9 mouse cellular contexts compared by ENCODE assay signal in genomic region chr3:52940832-52941468, GRCm38 (mm10).
A peak's percentile ranks its signal among the peaks of the same experiment; 100 is the strongest.
DNase-seq lines count a peak whose midpoint lies in the region; ATAC-seq and TF ChIP-seq lines count a peak whose summit lies in the region.
"Had no signal": no experiment of that assay in that cellular context is flagged by ENCODE, and none has a peak within 500 bp of the region (broad histone marks: within the 10 kb centered on the region; RNA-seq: fewer than 3 reads in every experiment).

No protein-coding gene starts in this region.

- no peak overlapping the region for H3K27ac ChIP-seq in embryonic facial prominence, embryonic 11.5 days (replicated peaks; ENCODE audit: low read depth, low read length)
- no peak overlapping the region for H3K27ac ChIP-seq in embryonic facial prominence, embryonic 10.5 days (replicated peaks)
- peak overlapping the region; percentile 75 for H3K27ac ChIP-seq in heart, adult 2 months
- no peak overlapping the region for H3K27ac ChIP-seq in limb, embryonic 14.5 days (replicated peaks; ENCODE audit: low read depth, low read length)
- no peak overlapping the region for H3K27ac ChIP-seq in intestine, embryonic 16.5 days (ENCODE audit: low read length)
- H3K27ac ChIP-seq: liver, embryonic 15.5 days had no signal

- H3K4me3 ChIP-seq in embryonic facial prominence, embryonic 11.5 days (ENCODE audit: low read depth, low read length): no peak overlapping the region
- no peak overlapping the region for H3K4me3 ChIP-seq in embryonic facial prominence, embryonic 10.5 days
- H3K4me3 ChIP-seq in heart, adult 2 months: no peak overlapping the region
- no peak overlapping the region for H3K4me3 ChIP-seq in limb, embryonic 14.5 days (replicated peaks; ENCODE audit: low read length)
- H3K4me3 ChIP-seq in intestine, embryonic 16.5 days (ENCODE audit: low read length): no peak overlapping the region
- H3K4me3 ChIP-seq: liver, embryonic 15.5 days had no signal

- DNase-seq in embryonic facial prominence, embryonic 11.5 days (ENCODE audit: low spot score): peak; percentile 30
- no peak for DNase-seq in embryonic facial prominence, embryonic 10.5 days (ENCODE audit: low spot score)
- peak; percentile 58 for DNase-seq in testis, postnatal 10 days (ENCODE audit: low spot score)
- no peak for DNase-seq in testis, postnatal 14 days (ENCODE audit: low spot score)
- peak; percentile 66 to 68 for DNase-seq in heart, adult 2 months
- DNase-seq in limb, embryonic 14.5 days (ENCODE audit: low spot score): peak; percentile 70
- no peak for DNase-seq in spleen, postnatal 10 days (ENCODE audit: low spot score in 2 of 2)

- no peak for ATAC-seq in embryonic facial prominence, embryonic 11.5 days (replicated peaks; ENCODE audit: insufficient number of reproducible peaks, low FRiP score, low TSS enrichment, low read depth)
- peak; percentile 55 for ATAC-seq in limb, embryonic 14.5 days (ENCODE audit: low FRiP score, low read depth)
- no peak for ATAC-seq in intestine, embryonic 16.5 days

- no peaks in the 10 kb centered on the region for H3K79me2 ChIP-seq in heart, adult 2 months (replicated peaks; ENCODE audit: control insufficient read depth, insufficient read depth, low read length)

- no peak overlapping the region for H3K9ac ChIP-seq in embryonic facial prominence, embryonic 11.5 days (replicated peaks; ENCODE audit: low read length)
- H3K9ac ChIP-seq in heart, adult 2 months (ENCODE audit: low read depth, low read length): no peak overlapping the region
- no peak overlapping the region for H3K9ac ChIP-seq in limb, embryonic 14.5 days (ENCODE audit: low read depth, low read length, severe bottlenecking)
- H3K9ac ChIP-seq in intestine, embryonic 16.5 days (ENCODE audit: low read depth, low read length): no peak overlapping the region
- H3K9ac ChIP-seq: liver, embryonic 15.5 days had no signal

- H3K9me3 ChIP-seq in embryonic facial prominence, embryonic 11.5 days (replicated peaks; ENCODE audit: control insufficient read depth, low read length): no peaks in the 10 kb centered on the region
- H3K9me3 ChIP-seq in embryonic facial prominence, embryonic 10.5 days: no peaks in the 10 kb centered on the region
- H3K9me3 ChIP-seq in limb, embryonic 14.5 days (ENCODE audit: control insufficient read depth, low read length): no peaks in the 10 kb centered on the region
- no peaks in the 10 kb centered on the region for H3K9me3 ChIP-seq in intestine, embryonic 16.5 days (ENCODE audit: control insufficient read depth, low read length)
- H3K9me3 ChIP-seq: liver, embryonic 15.5 days had no signal

- H3K27me3 ChIP-seq in embryonic facial prominence, embryonic 11.5 days (ENCODE audit: control insufficient read depth, insufficient read depth, low read length): no peaks in the 10 kb centered on the region
- H3K27me3 ChIP-seq in embryonic facial prominence, embryonic 10.5 days (replicated peaks; ENCODE audit: low read depth, poor library complexity, severe bottlenecking): no peaks in the 10 kb centered on the region
- H3K27me3 ChIP-seq in heart, adult 2 months (ENCODE audit: control insufficient read depth, insufficient read depth, low read length): no peaks in the 10 kb centered on the region
- H3K27me3 ChIP-seq in limb, embryonic 14.5 days (ENCODE audit: control insufficient read depth, insufficient read depth, low read length): no peaks in the 10 kb centered on the region
- H3K27me3 ChIP-seq in intestine, embryonic 16.5 days (replicated peaks; ENCODE audit: control insufficient read depth, insufficient read depth, low read length): no peaks in the 10 kb centered on the region
- H3K27me3 ChIP-seq: liver, embryonic 15.5 days had no signal

- TF ChIP-seq CTCF in heart, adult 2 months (IDR thresholded peaks at IDR 0.05): no peak

- no peaks in the 10 kb centered on the region for H3K36me3 ChIP-seq in embryonic facial prominence, embryonic 11.5 days (replicated peaks; ENCODE audit: control insufficient read depth, insufficient read depth, low read depth, low read length)
- H3K36me3 ChIP-seq in embryonic facial prominence, embryonic 10.5 days (replicated peaks): no peaks in the 10 kb centered on the region
- H3K36me3 ChIP-seq in heart, adult 2 months (ENCODE audit: control insufficient read depth, insufficient read depth, low read length): peaks cover 7% of the 10 kb centered on the region
- H3K36me3 ChIP-seq in limb, embryonic 14.5 days (ENCODE audit: control insufficient read depth, insufficient read depth, low read length): no peaks in the 10 kb centered on the region
- H3K36me3 ChIP-seq in intestine, embryonic 16.5 days (ENCODE audit: control insufficient read depth, insufficient read depth, low read length): no peaks in the 10 kb centered on the region
- H3K36me3 ChIP-seq: liver, embryonic 15.5 days had no signal

- no peaks in the 10 kb centered on the region for H3K4me1 ChIP-seq in embryonic facial prominence, embryonic 11.5 days (ENCODE audit: control insufficient read depth, insufficient read depth, low read length)
- H3K4me1 ChIP-seq in embryonic facial prominence, embryonic 10.5 days: peaks cover 20% of the 10 kb centered on the region
- peaks cover 10% of the 10 kb centered on the region for H3K4me1 ChIP-seq in heart, adult 2 months (ENCODE audit: control insufficient read depth, insufficient read depth, low read length)
- peaks cover 6% of the 10 kb centered on the region for H3K4me1 ChIP-seq in limb, embryonic 14.5 days (ENCODE audit: control insufficient read depth, insufficient read depth, low read length)
- no peaks in the 10 kb centered on the region for H3K4me1 ChIP-seq in intestine, embryonic 16.5 days (ENCODE audit: control insufficient read depth, insufficient read depth, low read length)
- H3K4me1 ChIP-seq: liver, embryonic 15.5 days had no signal

- TF ChIP-seq EP300 in heart, adult 2 months (IDR thresholded peaks at IDR 0.05; ENCODE audit: insufficient read depth, low read depth, low read length): no peak

- no peak overlapping the region for H3K4me2 ChIP-seq in embryonic facial prominence, embryonic 11.5 days (ENCODE audit: low read depth, low read length)
- H3K4me2 ChIP-seq in limb, embryonic 14.5 days (replicated peaks; ENCODE audit: low read depth, low read length, severe bottlenecking): 0 out of 2 replicates have a peak overlapping the region, but pooled peaks have one; percentile 2
- H3K4me2 ChIP-seq in intestine, embryonic 16.5 days (ENCODE audit: low read depth, low read length): no peak overlapping the region
- H3K4me2 ChIP-seq: liver, embryonic 15.5 days had no signal

- intact Hi-C loops in heart, adult 2 months (cut with DNase I): loop anchor here (10.0 kb wide), 1 partner anchor 1386 kb away; no protein-coding TSS in a partner anchor

- 41% methylated on average over 10 of the region's 10 CpGs for WGBS in embryonic facial prominence, embryonic 11.5 days
- WGBS in embryonic facial prominence, embryonic 10.5 days: 54% methylated on average over 10 of the region's 10 CpGs
- 11% methylated on average over 10 of the region's 10 CpGs for WGBS in heart, adult 2 months
- 16% methylated on average over 10 of the region's 10 CpGs for WGBS in limb, embryonic 14.5 days
- WGBS in intestine, embryonic 16.5 days: 44% methylated on average over 10 of the region's 10 CpGs

- no peak for TF ChIP-seq POLR2A in heart, adult 2 months (IDR thresholded peaks at IDR 0.05; ENCODE audit: insufficient read depth, low read depth, low read length)
- TF ChIP-seq POLR2A in limb, embryonic 14.5 days (IDR thresholded peaks at IDR 0.05; ENCODE audit: borderline replicate concordance, extremely low read depth, insufficient read depth, insufficient read length): no peak

Comparison
In these comparisons a context has a peak if more than half of its experiments do, and no peak if none do; other contexts are left out.
1. DNase-seq: peak in embryonic facial prominence, embryonic 11.5 days (single experiment), testis, postnatal 10 days (single experiment), heart, adult 2 months (2 of 2) and limb, embryonic 14.5 days (single experiment); none in embryonic facial prominence, embryonic 10.5 days (single experiment), testis, postnatal 14 days (single experiment) and spleen, postnatal 10 days (0 of 2).